Mouse (Mus musculus) hindbrain, embryonic 14.5 days (tissue): ENCODE measurements around the gene Dock3. TPM values are rescaled to one million over a fixed set of nuclear protein-coding genes. Genes with fewer than 3 reads are reported as not detected.

ENCODE experiments used
- ATAC-seq: fragments of 200-750 bp; cut with Nextera tagmentation; 2 replicates; pipeline ENCODE4 v1.8.0; 2017; ENCODE audit warnings: moderate number of reproducible peaks, mild to moderate bottlenecking, moderate TSS enrichment, moderate library complexity; ENCODE audit not compliant: low FRiP score
- DNase-seq: peaks from one replicate; pipeline ENCODE4 v3.0.0-alpha.2; 2015; ENCODE audit warnings: low spot score
- H3K27ac ChIP-seq: fragments of 300-500 bp; sonication (generic); 2 replicates; pipeline ENCODE4 v1.5.1; 2014; ENCODE audit warnings: mild to moderate bottlenecking, moderate library complexity
- H3K27me3 ChIP-seq: fragments of 300-500 bp; sonication (generic); 2 replicates; pipeline ENCODE4 v1.6.1; 2014; ENCODE audit warnings: mild to moderate bottlenecking, low read length, mixed read lengths; ENCODE audit not compliant: control insufficient read depth, insufficient read depth
- H3K36me3 ChIP-seq: fragments of 300-500 bp; sonication (generic); replicated peaks from 2 replicates; pipeline ENCODE4 v1.6.1; 2014; ENCODE audit not compliant: control insufficient read depth, insufficient read depth
- H3K4me1 ChIP-seq: fragments of 300-500 bp; sonication (generic); replicated peaks from 2 replicates; pipeline ENCODE4 v1.6.1; 2014; ENCODE audit warnings: antibody characterized with exemption, low read length, mixed read lengths; ENCODE audit not compliant: control insufficient read depth, insufficient read depth
- H3K4me2 ChIP-seq: fragments of 300-500 bp; sonication (generic); replicated peaks from 2 replicates; pipeline ENCODE4 v1.6.1; 2014; ENCODE audit warnings: mild to moderate bottlenecking, moderate library complexity
- H3K4me3 ChIP-seq: fragments of 300-500 bp; sonication (generic); replicated peaks from 2 replicates; pipeline ENCODE4 v1.5.1; 2014; ENCODE audit warnings: mild to moderate bottlenecking, low read length
- H3K9ac ChIP-seq: fragments of 300-500 bp; sonication (generic); 2 replicates; pipeline ENCODE4 v1.6.1; 2014
- H3K9me3 ChIP-seq: fragments of 300-500 bp; sonication (generic); 2 replicates; pipeline ENCODE4 v1.6.1; 2016; ENCODE audit warnings: low read length; ENCODE audit not compliant: control insufficient read depth
- WGBS: fragments of 180-500 bp; shearing (Covaris S2); extraction: QIAGEN DNeasy Blood & Tissue Kit; methylation state at CpG from one replicate; pipeline ENCODE4 v1.1.7; 2014; 5-methylcytosine and 5-hydroxymethylcytosine counted together
- polyA plus RNA-seq: library from polyadenylated mRNA; unstranded; fragments of >200 nt; fragmentation: Nextera tagmentation; extraction: Ambion mirVana; gene quantifications from 2 replicates; pipeline ENCODE4 v1.2.1, GENCODE M21; 2014

The Dock3 gene
- polyA plus RNA-seq, 1 experiment from 2014 or later = 25.7 TPM

DNA sequence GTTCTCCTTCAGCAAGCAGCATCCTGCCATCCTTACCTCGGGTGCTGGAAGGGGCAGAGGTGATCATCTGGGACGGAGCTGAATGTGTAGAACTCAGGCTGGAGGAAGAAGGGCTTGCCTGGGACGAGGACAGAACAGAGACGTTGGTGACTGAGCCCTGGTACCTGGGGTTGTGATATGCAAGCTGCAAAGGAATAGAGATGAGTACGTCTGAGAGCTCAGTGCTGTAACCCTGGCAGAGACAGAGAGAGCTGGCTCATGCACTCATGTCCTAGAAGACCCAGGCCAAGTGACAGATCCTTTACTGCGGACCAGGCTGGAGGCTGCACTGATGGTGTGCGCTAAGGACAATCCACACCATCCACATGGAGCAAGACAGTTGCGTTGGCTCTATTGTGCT, 325.1 kb downstream of the Dock3 start:
- Histone ChIP-seq H3K4me3 (no peak overlapping the region), H3K4me1 (no peaks in the 10 kb centered on the region), H3K36me3 (peaks cover 70% of the 10 kb centered on the region), H3K27ac (no peak overlapping the region), H3K27me3 (no peaks in the 10 kb centered on the region), H3K9ac (no peak overlapping the region), H3K4me2 (no peak overlapping the region), H3K9me3 (no peaks in the 10 kb centered on the region)
- 89% methylated on average over 8 of the region's 8 CpGs for WGBS
- no peak for DNase-seq
- ATAC-seq = no peak

DNA sequence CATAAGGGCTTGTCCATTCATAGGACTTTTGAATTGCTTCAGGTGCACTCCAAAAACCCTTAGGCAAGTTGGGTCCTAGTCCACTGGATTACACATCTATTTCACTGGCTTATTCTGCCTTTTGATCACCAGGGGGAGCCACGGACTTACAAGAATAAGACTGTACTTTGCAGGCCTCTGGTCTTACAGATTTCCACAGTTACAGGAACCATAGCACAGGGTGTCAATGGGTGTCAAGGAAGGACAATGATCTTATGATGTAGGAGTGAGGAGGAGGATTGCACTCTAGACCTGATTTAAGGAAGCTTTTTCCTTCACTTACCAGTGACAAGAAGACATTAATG, 327.9 kb downstream of the Dock3 start:
- Histone ChIP-seq H3K4me1 (no peaks in the 10 kb centered on the region), H3K9ac (no peak overlapping the region), H3K4me3 (no peak overlapping the region), H3K4me2 (no peak overlapping the region), H3K27ac (no peak overlapping the region), H3K27me3 (no peaks in the 10 kb centered on the region), H3K9me3 (no peaks in the 10 kb centered on the region), H3K36me3 (peaks cover 72% of the 10 kb centered on the region)
- ATAC-seq (no peak; the same call in 1 of the 2 replicates), DNase-seq (peak; percentile 75)
- WGBS = 24% methylated on average over 1 of the region's 1 CpGs

DNA sequence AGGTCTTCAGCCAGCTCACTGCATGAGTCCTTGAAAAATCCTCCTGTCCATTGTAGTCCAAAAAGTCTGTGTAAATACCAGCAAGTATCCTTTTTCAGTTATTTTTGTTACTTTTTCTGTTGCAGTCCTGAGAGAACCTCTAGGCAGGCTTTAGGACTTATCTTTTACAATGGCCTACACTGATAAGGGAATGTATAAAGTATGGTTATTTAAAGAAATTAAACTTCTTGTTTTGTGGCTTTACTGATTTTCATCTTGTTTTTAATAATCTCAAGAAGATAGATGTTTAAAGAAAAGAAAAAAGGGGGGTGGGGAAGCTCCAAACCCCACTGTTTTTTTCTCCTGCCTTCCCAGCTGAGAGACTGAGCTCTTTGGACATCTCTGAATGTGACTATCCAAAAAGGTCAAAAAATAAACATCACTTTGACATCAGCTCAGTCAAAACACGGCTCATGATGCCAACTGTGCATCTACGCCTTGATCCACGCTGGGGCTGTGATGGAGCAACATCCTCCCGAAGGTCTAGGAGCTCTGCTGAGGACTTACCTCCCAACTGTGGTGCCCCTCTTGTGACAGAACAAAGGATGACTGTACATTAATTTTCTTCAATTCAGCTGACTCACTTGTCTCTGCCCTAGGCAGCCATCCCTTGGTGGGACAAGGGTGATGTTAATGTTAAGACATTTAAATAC, 328.5 kb downstream of the Dock3 start:
- H3K4me3 ChIP-seq = no peak overlapping the region
- no peaks in the 10 kb centered on the region for H3K4me1 ChIP-seq

DNA sequence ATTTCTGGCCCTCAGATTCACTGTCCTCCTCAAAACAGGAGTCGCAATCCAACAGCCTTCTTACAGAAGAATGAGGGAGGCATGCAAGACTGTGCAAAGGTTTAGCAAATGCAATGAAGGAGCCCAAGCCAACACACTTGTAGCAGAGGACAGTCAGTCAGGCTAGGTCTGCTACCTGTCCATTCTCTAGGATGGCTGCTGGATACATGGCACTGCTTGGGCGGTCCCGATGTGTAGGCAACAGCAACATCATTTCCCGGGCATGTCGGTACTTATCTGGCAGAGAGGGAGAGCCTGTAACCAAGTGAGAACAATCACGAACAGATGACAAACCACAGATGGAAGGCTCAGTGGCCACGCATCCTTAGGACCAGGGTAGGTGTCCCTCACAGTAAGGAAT, 330.1 kb downstream of the Dock3 start:
- H3K9me3 ChIP-seq = no peaks in the 10 kb centered on the region
- H3K27ac ChIP-seq = no peak overlapping the region
- no peaks in the 10 kb centered on the region for H3K4me1 ChIP-seq
- H3K27me3 ChIP-seq = no peaks in the 10 kb centered on the region
- DNase-seq (no peak), ATAC-seq (no peak)
- H3K9ac ChIP-seq = no peak overlapping the region
- WGBS = 93% methylated on average over 7 of the region's 7 CpGs
- H3K4me2 ChIP-seq = no peak overlapping the region
- H3K36me3 ChIP-seq = peaks cover 59% of the 10 kb centered on the region
- no peak overlapping the region for H3K4me3 ChIP-seq

More for the DNA sequence above, 328.5 kb downstream of the Dock3 start:
- Histone ChIP-seq H3K27ac (no peak overlapping the region), H3K9me3 (no peaks in the 10 kb centered on the region), H3K9ac (no peak overlapping the region), H3K4me2 (no peak overlapping the region), H3K36me3 (peaks cover 73% of the 10 kb centered on the region), H3K27me3 (no peaks in the 10 kb centered on the region)
- WGBS = 80% methylated on average over 4 of the region's 4 CpGs
- DNase-seq (no peak), ATAC-seq (no peak)

DNA sequence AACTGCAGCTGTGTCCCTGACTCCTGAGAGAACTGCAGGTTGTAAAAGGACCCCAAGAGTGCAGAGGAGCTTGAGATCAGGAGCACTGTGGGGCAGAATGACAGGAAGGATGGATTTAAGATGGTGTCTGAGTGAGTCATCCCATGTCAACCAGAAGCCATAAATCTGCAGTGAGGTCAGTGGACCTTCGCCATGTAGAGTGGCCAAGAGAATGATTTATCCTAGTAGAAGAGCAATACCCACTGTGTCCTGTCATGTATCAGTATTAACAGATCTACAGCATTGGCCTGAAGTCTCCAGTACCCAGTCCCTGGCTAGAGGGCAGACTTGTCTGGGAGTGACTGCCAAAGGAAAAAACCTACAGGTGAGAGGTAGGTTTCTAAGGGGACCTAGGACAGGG, 332.8 kb downstream of the Dock3 start:
- Histone ChIP-seq H3K4me3 (no peak overlapping the region), H3K27ac (no peak overlapping the region), H3K4me1 (no peaks in the 10 kb centered on the region), H3K4me2 (no peak overlapping the region), H3K27me3 (no peaks in the 10 kb centered on the region), H3K9me3 (no peaks in the 10 kb centered on the region), H3K36me3 (peaks cover 65% of the 10 kb centered on the region), H3K9ac (no peak overlapping the region)
- WGBS = 90% methylated on average over 1 of the region's 1 CpGs
- DNase-seq (no peak), ATAC-seq (no peak)

DNA sequence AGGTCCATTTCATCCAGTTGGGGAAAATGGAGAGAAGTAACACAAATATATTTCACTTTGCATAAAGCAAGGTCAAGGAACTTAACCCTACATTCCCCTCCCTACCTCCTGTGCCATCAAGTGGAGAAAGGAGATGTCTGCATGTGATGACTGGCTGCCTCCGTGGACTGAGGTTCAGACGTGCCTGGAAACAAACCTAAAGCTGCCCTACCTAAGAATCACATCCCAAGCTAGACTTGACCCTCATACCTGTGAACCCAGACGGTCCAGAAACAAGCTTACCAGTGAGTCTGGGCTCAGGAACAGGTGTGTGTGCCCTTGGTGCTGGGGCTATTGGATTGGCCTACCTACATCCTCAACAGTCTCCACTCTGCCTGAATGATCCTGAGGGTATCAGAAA, 338.4 kb downstream of the Dock3 start:
- Histone ChIP-seq H3K4me2 (peak overlapping the region; percentile 79), H3K4me3 (peak overlapping the region; percentile 86; the same call in 1 of the 2 replicates), H3K4me1 (peaks cover 18% of the 10 kb centered on the region), H3K9ac (no peak overlapping the region; the same call in 1 of the 2 replicates), H3K36me3 (peaks cover 46% of the 10 kb centered on the region), H3K27me3 (no peaks in the 10 kb centered on the region), H3K27ac (no peak overlapping the region), H3K9me3 (no peaks in the 10 kb centered on the region)
- 52% methylated on average over 3 of the region's 3 CpGs for WGBS
- ATAC-seq = no peak
- no peak for DNase-seq

DNA sequence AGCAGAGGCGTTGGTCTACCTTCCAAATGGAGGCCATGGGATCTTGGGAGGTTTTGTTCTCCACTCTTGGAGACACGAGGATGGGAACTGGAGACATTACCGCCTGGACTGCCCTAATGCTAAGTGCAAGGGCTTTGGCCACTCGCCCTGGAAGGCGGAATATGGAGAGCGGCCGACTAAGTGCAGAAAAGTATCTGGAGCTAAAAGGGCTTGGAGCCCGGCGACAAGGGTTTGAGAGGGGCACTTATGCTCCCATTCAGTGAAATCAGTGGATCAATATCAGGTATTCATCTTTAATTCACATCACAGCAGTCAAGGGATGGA, 339.2 kb downstream of the Dock3 start:
- Histone ChIP-seq H3K9me3 (no peaks in the 10 kb centered on the region), H3K4me2 (peak overlapping the region; percentile 79), H3K4me3 (peak overlapping the region; percentile 86), H3K9ac (peak overlapping the region; percentile 69), H3K36me3 (peaks cover 52% of the 10 kb centered on the region), H3K4me1 (peaks cover 21% of the 10 kb centered on the region), H3K27ac (peak overlapping the region; percentile 91), H3K27me3 (no peaks in the 10 kb centered on the region)
- DNase-seq (peak; percentile 29), ATAC-seq (no peak)
- WGBS = 1% methylated on average over 9 of the region's 9 CpGs

DNA sequence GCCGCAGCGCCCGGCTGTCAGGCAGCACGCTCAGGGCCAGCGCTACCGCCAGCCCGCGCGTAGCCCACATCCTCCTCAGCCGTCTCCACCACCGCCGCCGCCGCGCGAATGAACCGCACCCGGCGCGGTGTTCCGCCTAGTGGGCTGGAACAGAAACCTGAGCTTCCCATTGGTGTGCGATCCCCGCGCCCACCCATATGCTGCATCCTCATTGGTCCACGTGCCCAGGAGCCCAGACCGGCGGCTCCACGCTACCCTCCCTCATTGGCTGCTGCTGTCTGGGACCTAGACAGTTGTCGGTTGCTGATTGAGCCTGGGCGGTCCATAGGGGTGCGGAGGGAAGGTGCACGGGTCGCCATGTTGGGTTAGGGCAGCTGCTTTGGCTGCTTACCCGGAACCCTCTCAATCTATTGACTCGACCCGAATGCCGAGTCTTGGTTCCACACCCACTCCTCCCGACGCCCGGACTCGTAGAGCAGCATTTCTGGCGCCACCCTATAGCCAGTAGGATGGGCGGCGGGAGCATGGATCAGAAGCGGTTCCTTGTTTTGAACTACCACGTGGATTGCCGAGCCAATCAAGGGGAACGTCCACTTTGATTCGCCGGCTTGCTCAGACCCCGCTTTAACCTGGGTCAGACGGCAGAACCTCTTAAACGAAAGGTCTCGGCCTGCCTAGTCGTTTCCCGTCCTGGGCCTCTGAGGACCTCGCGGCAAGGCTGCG, 339.7 kb downstream of the Dock3 start, which contains the start of gene Manf:
Manf (minus strand) TSS at position 151 of the 723 bp plus-strand sequence.
- peak within 1 kb of the TSS; percentile 79 for H3K4me2 ChIP-seq
- ATAC-seq (peak; percentile 99), DNase-seq (peak; percentile 96)
- H3K9me3 ChIP-seq = no peaks in the 10 kb centered on the region
- H3K36me3 ChIP-seq = peaks cover 52% of the 10 kb centered on the region
- no peaks in the 10 kb centered on the region for H3K27me3 ChIP-seq
- peak within 1 kb of the TSS; percentile 86 for H3K4me3 ChIP-seq
- WGBS = under 1% methylated on average over 57 of the region's 59 CpGs
- peak within 1 kb of the TSS; percentile 94 for H3K9ac ChIP-seq
- H3K27ac ChIP-seq = peak within 1 kb of the TSS; percentile 91
- peaks cover 24% of the 10 kb centered on the region for H3K4me1 ChIP-seq

DNA sequence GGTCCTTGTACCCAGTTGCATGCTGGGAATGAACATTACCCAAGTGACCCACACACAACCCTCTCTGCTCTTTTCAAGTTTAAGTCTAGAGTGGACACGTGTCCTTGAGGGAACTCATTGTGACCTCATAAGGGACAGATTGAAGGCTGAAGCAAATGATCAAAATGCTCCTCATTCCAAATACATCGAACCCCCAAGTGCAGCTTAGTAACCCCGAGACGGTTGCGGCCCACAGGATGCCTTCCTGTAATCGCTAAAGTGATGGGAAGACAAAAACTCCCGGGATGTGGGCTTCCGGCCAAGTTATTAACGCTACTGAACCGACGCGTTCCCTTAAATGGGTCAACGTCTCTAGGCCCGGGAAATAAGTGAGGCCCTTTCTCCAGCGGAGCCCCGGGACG, 340.4 kb downstream of the Dock3 start:
- Histone ChIP-seq H3K9me3 (no peaks in the 10 kb centered on the region), H3K36me3 (peaks cover 46% of the 10 kb centered on the region), H3K4me2 (peak overlapping the region; percentile 74), H3K4me1 (peaks cover 24% of the 10 kb centered on the region), H3K4me3 (peak overlapping the region; percentile 86), H3K9ac (peak overlapping the region; percentile 94), H3K27me3 (no peaks in the 10 kb centered on the region), H3K27ac (peak overlapping the region; percentile 87)
- ATAC-seq = no peak
- under 1% methylated on average over 17 of the region's 17 CpGs for WGBS
- DNase-seq = no peak
